Mouse (Mus musculus) MEL (cell line): ENCODE data around the gene Dph1. TPM values are rescaled to one million over a fixed set of nuclear protein-coding genes. Genes with fewer than 3 reads are reported as not detected.

Experiments
- DNase-seq: peaks from one replicate; pipeline ENCODE4 v3.0.0; 2011; ENCODE audit warnings: low read depth, low spot score
- H3K27ac ChIP-seq: 2 replicates; pipeline ENCODE4 v1.5.1; 2012; ENCODE audit warnings: low read depth, mild to moderate bottlenecking, control low read depth, low read length, moderate library complexity; ENCODE audit not compliant: control insufficient read depth
- H3K27me3 ChIP-seq, 2 experiments: fragments of 150-350 bp in 1 of 2; sonication (generic) in 1 of 2; 2 replicates each; pipeline ENCODE4 v1.6.1; 2012; ENCODE audit warnings: low read length in 2 of 2, mild to moderate bottlenecking in 2 of 2, improper control_type of control experiment in 1 of 2, moderate library complexity in 1 of 2; ENCODE audit not compliant: insufficient read depth in 2 of 2, control insufficient read depth in 1 of 2
- H3K36me3 ChIP-seq, 2 experiments: 2 replicates each; pipeline ENCODE4 v1.6.1; 2012 to 2014; ENCODE audit warnings: low read length in 2 of 2, improper control_type of control experiment in 1 of 2, inconsistent platforms in 1 of 2, mild to moderate bottlenecking in 1 of 2; ENCODE audit not compliant: insufficient read depth in 2 of 2, control insufficient read depth in 1 of 2
- H3K4me1 ChIP-seq, 2 experiments: fragments of 150-350 bp in 1 of 2; sonication (generic) in 1 of 2; 2 replicates each; pipeline ENCODE4 v1.6.1; 2012; ENCODE audit warnings: low read length in 2 of 2, improper control_type of control experiment in 1 of 2, mild to moderate bottlenecking in 1 of 2; ENCODE audit not compliant: insufficient read depth in 2 of 2, control insufficient read depth in 1 of 2
- H3K4me3 ChIP-seq, 2 experiments: fragments of 150-350 bp in 1 of 2; sonication (generic) in 1 of 2; 2 replicates each; pipeline ENCODE4 v1.5.1; 2012; ENCODE audit warnings: low read depth in 2 of 2, low read length in 2 of 2, mild to moderate bottlenecking in 2 of 2, moderate library complexity in 2 of 2, control low read depth in 1 of 2, improper control_type of control experiment in 1 of 2; ENCODE audit not compliant: control insufficient read depth in 1 of 2, insufficient read depth in 1 of 2
- H3K79me2 ChIP-seq: 2 replicates; pipeline ENCODE4 v1.6.1; 2012; ENCODE audit warnings: mild to moderate bottlenecking, low read length, moderate library complexity; ENCODE audit not compliant: control insufficient read depth, poor library complexity, insufficient read depth
- H3K9ac ChIP-seq: 2 replicates; pipeline ENCODE4 v1.6.1; 2012; ENCODE audit warnings: low read depth, mild to moderate bottlenecking, control low read depth, low read length, moderate library complexity; ENCODE audit not compliant: control insufficient read depth, poor library complexity, severe bottlenecking
- H3K9me3 ChIP-seq: fragments of 150-350 bp; sonication (generic); replicated peaks from 2 replicates; pipeline ENCODE4 v1.6.1; 2012; ENCODE audit warnings: mild to moderate bottlenecking, low read length, improper control_type of control experiment, moderate library complexity; ENCODE audit not compliant: insufficient read depth
- CHD1 ChIP-seq: IDR thresholded peaks from 2 replicates; pipeline ENCODE4 v1.6.1; 2012; ENCODE audit warnings: low read depth, mild to moderate bottlenecking, inconsistent platforms, low read length, improper control_type of control experiment
- E2F4 ChIP-seq: IDR thresholded peaks from 2 replicates; pipeline ENCODE4 v1.6.1; 2011; ENCODE audit warnings: low read depth, low read length, improper control_type of control experiment, borderline replicate concordance
- ELF1 ChIP-seq: IDR thresholded peaks from 2 replicates; pipeline ENCODE4 v1.6.1; 2014; ENCODE audit warnings: low read depth, mild to moderate bottlenecking, inconsistent platforms, low read length, improper control_type of control experiment, moderate library complexity
- EP300 ChIP-seq, 2 experiments: IDR thresholded peaks; 2 replicates each; pipeline ENCODE4 v1.6.1; 2011; ENCODE audit warnings: improper control_type of control experiment in 2 of 2, low read length in 2 of 2, low read depth in 1 of 2, mild to moderate bottlenecking in 1 of 2
- MAFK ChIP-seq: IDR thresholded peaks from 2 replicates; pipeline ENCODE4 v1.6.1; 2011; ENCODE audit warnings: low read depth, mild to moderate bottlenecking, low read length, improper control_type of control experiment, borderline replicate concordance
- MAZ ChIP-seq: IDR thresholded peaks from 2 replicates; pipeline ENCODE4 v1.6.1; 2012; ENCODE audit warnings: low read depth, mild to moderate bottlenecking, inconsistent platforms, low read length, improper control_type of control experiment
- MEF2A ChIP-seq: IDR thresholded peaks from 2 replicates; pipeline ENCODE4 v1.6.1; 2014; ENCODE audit warnings: low read depth, mild to moderate bottlenecking, inconsistent platforms, low read length, improper control_type of control experiment; ENCODE audit not compliant: poor library complexity, insufficient replicate concordance, severe bottlenecking; ENCODE audit errors: extremely low read depth
- MXI1 ChIP-seq: IDR thresholded peaks from 2 replicates; pipeline ENCODE4 v1.6.1; 2011; ENCODE audit warnings: mild to moderate bottlenecking, low read depth, low read length, improper control_type of control experiment
- MYC ChIP-seq: IDR thresholded peaks from 2 replicates; pipeline ENCODE4 v1.6.1; 2011; ENCODE audit warnings: low read depth, mild to moderate bottlenecking, low read length, improper control_type of control experiment, moderate library complexity
- NELFE ChIP-seq: IDR thresholded peaks from 2 replicates; pipeline ENCODE4 v1.6.1; 2011; ENCODE audit warnings: low read depth, low read length, improper control_type of control experiment
- POLR2AphosphoS2 ChIP-seq: IDR thresholded peaks from 2 replicates; pipeline ENCODE4 v1.6.1; 2011; ENCODE audit warnings: low read length, improper control_type of control experiment
- POLR2AphosphoS5 ChIP-seq: IDR thresholded peaks from 2 replicates; pipeline ENCODE4 v1.6.1; 2012; ENCODE audit warnings: low read depth, borderline replicate concordance, mild to moderate bottlenecking, inconsistent platforms, low read length, moderate library complexity, mixed read lengths
- SIN3A ChIP-seq: IDR thresholded peaks from 2 replicates; pipeline ENCODE4 v1.6.1; 2012; ENCODE audit warnings: low read length, improper control_type of control experiment, inconsistent platforms
- TBP ChIP-seq: IDR thresholded peaks from 2 replicates; pipeline ENCODE4 v1.8.0; 2011; ENCODE audit warnings: low read depth, low read length, improper control_type of control experiment
- TCF12 ChIP-seq: IDR thresholded peaks from 2 replicates; pipeline ENCODE4 v1.6.1; 2014; ENCODE audit warnings: low read depth, mild to moderate bottlenecking, inconsistent platforms, low read length, improper control_type of control experiment, moderate library complexity
- USF1 ChIP-seq: IDR thresholded peaks from 2 replicates; pipeline ENCODE4 v1.6.1; 2014; ENCODE audit warnings: low read depth, mild to moderate bottlenecking, inconsistent platforms, low read length, improper control_type of control experiment, moderate library complexity
- USF2 ChIP-seq, 2 experiments: IDR thresholded peaks; 2 replicates each; pipeline ENCODE4 v1.6.1; 2011 to 2012; ENCODE audit warnings: improper control_type of control experiment in 2 of 2, low read length in 2 of 2, borderline replicate concordance in 1 of 2, inconsistent platforms in 1 of 2, low read depth in 1 of 2, mild to moderate bottlenecking in 1 of 2; ENCODE audit not compliant: insufficient read depth in 1 of 2
- ZKSCAN1 ChIP-seq: IDR thresholded peaks from 2 replicates; pipeline ENCODE4 v1.6.1; 2012; ENCODE audit warnings: low read depth, mild to moderate bottlenecking, inconsistent platforms, low read length, improper control_type of control experiment, moderate library complexity
- polyA plus RNA-seq, 2 experiments: library from polyadenylated mRNA; stranded (reverse) in 1 of 2; unstranded in 1 of 2; fragments of >175 nt in 1 of 2; fragments of >200 nt in 1 of 2; gene quantifications; 2 replicates each; pipeline versions ENCODE4 v1.2.1 to v1.2.4; 2012; ENCODE audit warnings: low replicate concordance in 2 of 2, low read depth in 1 of 2; ENCODE audit not compliant: insufficient read length in 2 of 2, insufficient read depth in 1 of 2, missing spikeins in 1 of 2
- total RNA-seq: library from RNA; depleted of rRNA; stranded (reverse); fragments of 300-350 nt; gene quantifications from 2 replicates; pipeline ENCODE4 v1.2.3, GENCODE M21; 2012

Dph1 gene
- total and polyA plus RNA-seq, 3 experiments, result 58.4 to 59.5 TPM; not detected in 1

- H3K9me3 ChIP-seq, result no peaks in the 10 kb centered on the region
- H3K79me2 ChIP-seq, result no peaks in the 10 kb centered on the region
- no peak for TF ChIP-seq MAZ
- TF ChIP-seq MXI1, result no peak
- no peak for TF ChIP-seq USF1
- TF ChIP-seq SIN3A, result no peak
- TF ChIP-seq ELF1, result no peak
- no peak for TF ChIP-seq POLR2AphosphoS2
- no peak for TF ChIP-seq POLR2AphosphoS5
- no peak for TF ChIP-seq CHD1
- TF ChIP-seq EP300 (IDR thresholded peaks at IDR 0.05; ENCODE audit: low read depth in 1 of 2, low read length in 2 of 2), result no peak
- TF ChIP-seq MEF2A, result no peak
- no peak for TF ChIP-seq E2F4
- no peak for TF ChIP-seq ZKSCAN1
- peaks cover 2 to 10% of the 10 kb centered on the region in 2 experiments; a peak in 2 of 4 replicates for H3K36me3 ChIP-seq
- no peak for DNase-seq
- peaks cover 9 to 11% of the 10 kb centered on the region in 2 experiments; a peak in 3 of 4 replicates for H3K4me1 ChIP-seq
- no peak overlapping the region for H3K27ac ChIP-seq
- H3K9ac ChIP-seq, result no peak overlapping the region
- no peaks in the 10 kb centered on the region for H3K27me3 ChIP-seq
- no peak overlapping the region for H3K4me3 ChIP-seq
Measured at GRCm38 (mm10) chr11:75140431-75140830, 50.6 kb downstream of the Dph1 start.

DNA sequence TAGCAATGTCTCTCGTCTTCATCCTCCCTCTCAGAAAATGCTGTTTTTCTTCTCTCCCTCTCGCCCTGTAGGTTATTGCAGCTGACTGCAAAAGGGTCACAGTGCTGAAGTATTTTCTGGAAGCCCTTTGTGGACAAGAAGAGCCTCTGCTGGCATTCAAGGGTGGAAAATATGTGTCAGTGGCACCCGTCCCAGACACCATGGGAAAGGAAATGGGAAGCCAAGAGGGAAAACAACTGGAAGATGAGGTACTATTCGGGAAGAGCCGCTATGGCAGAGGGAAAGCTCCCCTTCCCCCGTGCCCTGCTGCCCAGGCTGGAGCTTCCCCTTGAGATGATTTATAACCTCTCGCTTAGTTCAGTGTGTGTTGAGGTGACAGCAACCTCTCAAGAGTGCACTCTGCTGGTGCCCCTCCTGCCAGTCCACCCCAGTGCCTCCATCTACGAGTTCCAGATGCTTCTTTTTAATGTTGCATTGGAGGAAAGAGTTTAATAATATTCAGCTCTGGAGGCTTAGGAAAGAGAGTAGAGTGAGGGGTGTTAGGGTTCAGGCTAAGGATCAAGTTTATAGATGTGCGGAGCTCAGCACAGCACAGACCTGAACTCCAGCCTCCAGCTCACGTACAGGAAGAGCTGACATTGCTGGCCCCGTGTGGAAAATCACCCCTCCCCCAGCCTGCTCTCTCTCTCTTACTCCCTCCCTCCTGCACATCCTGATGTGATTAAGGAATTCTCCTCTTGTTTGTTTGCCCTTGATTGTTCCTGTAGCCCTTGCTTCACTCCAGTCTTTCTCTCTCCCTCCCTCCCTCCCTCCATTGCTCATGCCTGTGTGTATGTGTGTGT, 51.7 kb downstream of the Dph1 start:
- Histone ChIP-seq H3K9ac (no peak overlapping the region), H3K36me3 (peaks cover 2 to 10% of the 10 kb centered on the region in 2 experiments; a peak in 2 of 4 replicates), H3K9me3 (no peaks in the 10 kb centered on the region), H3K4me1 (peaks cover 9 to 11% of the 10 kb centered on the region in 2 experiments; a peak in 3 of 4 replicates), H3K79me2 (no peaks in the 10 kb centered on the region), H3K27ac (no peak overlapping the region), H3K4me3 (no peak overlapping the region), H3K27me3 (no peaks in the 10 kb centered on the region)
- TF ChIP-seq NELFE (no peak), USF2 (IDR thresholded peaks at IDR 0.05; ENCODE audit: borderline replicate concordance in 1 of 2, insufficient read depth in 1 of 2, low read depth in 1 of 2, low read length in 2 of 2) (no peak), TCF12 (no peak), MXI1 (no peak), MAFK (no peak), TBP (no peak), MYC (no peak)
- DNase-seq, result no peak
